Mouse (Mus musculus) lung, embryonic 14.5 days (tissue): ENCODE measurements around the gene Sec11a. TPM values are rescaled to one million over a fixed set of nuclear protein-coding genes. Genes with fewer than 3 reads are reported as not detected.

Experiments
- ATAC-seq: fragments of 200-750 bp; cut with Nextera tagmentation; 2 replicates; pipeline ENCODE4 v1.8.0; 2017; ENCODE audit warnings: mild to moderate bottlenecking, moderate TSS enrichment, moderate library complexity; ENCODE audit not compliant: insufficient read depth
- DNase-seq: peaks from one replicate; pipeline ENCODE4 v3.0.0-alpha.2; 2015
- H3K27ac ChIP-seq: fragments of 300-500 bp; sonication (generic); 2 replicates; pipeline ENCODE4 v1.5.1; 2014; ENCODE audit warnings: low read depth, mild to moderate bottlenecking, moderate library complexity
- H3K27me3 ChIP-seq: fragments of 300-500 bp; sonication (generic); 2 replicates; pipeline ENCODE4 v1.6.1; 2014; ENCODE audit warnings: low read length, control low read depth; ENCODE audit not compliant: insufficient read depth
- H3K36me3 ChIP-seq: fragments of 300-500 bp; sonication (generic); 2 replicates; pipeline ENCODE4 v1.6.1; 2014; ENCODE audit warnings: control low read depth; ENCODE audit not compliant: insufficient read depth
- H3K4me1 ChIP-seq: fragments of 300-500 bp; sonication (generic); 2 replicates; pipeline ENCODE4 v1.6.1; 2014; ENCODE audit warnings: antibody characterized with exemption, control low read depth; ENCODE audit not compliant: insufficient read depth
- H3K4me2 ChIP-seq: fragments of 300-500 bp; sonication (generic); 2 replicates; pipeline ENCODE4 v1.6.1; 2014; ENCODE audit warnings: mild to moderate bottlenecking
- H3K4me3 ChIP-seq: fragments of 300-500 bp; sonication (generic); 2 replicates; pipeline ENCODE4 v1.5.1; 2014; ENCODE audit warnings: low read depth, low read length
- H3K9ac ChIP-seq: fragments of 300-500 bp; sonication (generic); 2 replicates; pipeline ENCODE4 v1.6.1; 2014
- H3K9me3 ChIP-seq: fragments of 300-500 bp; sonication (generic); 2 replicates; pipeline ENCODE4 v1.6.1; 2016; ENCODE audit warnings: low read depth, low read length, control low read depth
- CTCF ChIP-seq: IDR thresholded peaks from 2 replicates; pipeline ENCODE4 v1.5.1; 2016; ENCODE audit warnings: antibody characterized with exemption, low read depth
- WGBS: fragments of 180-500 bp; shearing (Covaris S2); extraction: QIAGEN DNeasy Blood & Tissue Kit; methylation state at CpG from one replicate; pipeline ENCODE4 v1.1.7; 2014; 5-methylcytosine and 5-hydroxymethylcytosine counted together
- polyA plus RNA-seq: library from polyadenylated mRNA; unstranded; fragments of >200 nt; fragmentation: Nextera tagmentation; extraction: Ambion mirVana; gene quantifications from 2 replicates; pipeline ENCODE4 v1.2.1, GENCODE M21; 2014

Sec11a gene
- polyA plus RNA-seq, 1 experiment from 2014 or later, result 191 TPM

GRCm38 (mm10) chr7:80864831-80865230 lies 82.7 kb downstream of the Sec11a start:
- Histone ChIP-seq H3K27ac (peak overlapping the region; percentile 22), H3K4me3 (no peak overlapping the region), H3K36me3 (peaks cover 54% of the 10 kb centered on the region), H3K9ac (no peak overlapping the region), H3K27me3 (no peaks in the 10 kb centered on the region), H3K4me1 (peaks cover 13% of the 10 kb centered on the region; the same call in 1 of the 2 replicates), H3K9me3 (no peaks in the 10 kb centered on the region), H3K4me2 (no peak overlapping the region)
- TF ChIP-seq CTCF, result no peak
- DNase-seq, result peak; percentile 48
- ATAC-seq, result no peak
- WGBS, result 62% methylated on average over 8 of the region's 8 CpGs

GRCm38 (mm10) chr7:80864151-80864550 lies 83.4 kb downstream of the Sec11a start:
- DNase-seq, result no peak
- Histone ChIP-seq H3K27me3 (no peaks in the 10 kb centered on the region), H3K4me2 (no peak overlapping the region), H3K4me3 (no peak overlapping the region), H3K36me3 (peaks cover 48% of the 10 kb centered on the region), H3K9me3 (no peaks in the 10 kb centered on the region), H3K9ac (no peak overlapping the region), H3K27ac (peak overlapping the region; percentile 2; the same call in 1 of the 2 replicates), H3K4me1 (peaks cover 13% of the 10 kb centered on the region; the same call in 1 of the 2 replicates)
- no peak for TF ChIP-seq CTCF
- no peak for ATAC-seq
- WGBS, result 74% methylated on average over 1 of the region's 1 CpGs

- Histone ChIP-seq H3K36me3 (peaks cover 41% of the 10 kb centered on the region), H3K4me1 (peaks cover 13% of the 10 kb centered on the region; the same call in 1 of the 2 replicates), H3K4me3 (no peak overlapping the region), H3K27ac (no peak overlapping the region; the same call in 1 of the 2 replicates), H3K9me3 (no peaks in the 10 kb centered on the region), H3K4me2 (no peak overlapping the region), H3K27me3 (no peaks in the 10 kb centered on the region), H3K9ac (no peak overlapping the region)
- ATAC-seq (no peak), DNase-seq (no peak)
- no peak for TF ChIP-seq CTCF
- 85% methylated on average over 5 of the region's 5 CpGs for WGBS
These were observed 84.1 kb downstream of the Sec11a start for GRCm38 (mm10) chr7:80863520-80863919.

- 82% methylated on average over 2 of the region's 2 CpGs for WGBS
- Histone ChIP-seq H3K27me3 (no peaks in the 10 kb centered on the region), H3K4me3 (no peak overlapping the region), H3K36me3 (peaks cover 31% of the 10 kb centered on the region), H3K4me1 (peaks cover 13% of the 10 kb centered on the region; the same call in 1 of the 2 replicates), H3K27ac (no peak overlapping the region), H3K4me2 (peak overlapping the region; percentile 8; the same call in 1 of the 2 replicates), H3K9ac (no peak overlapping the region), H3K9me3 (no peaks in the 10 kb centered on the region)
- ATAC-seq (no peak), DNase-seq (no peak)
- no peak for TF ChIP-seq CTCF
These were observed 85.1 kb downstream of the Sec11a start for GRCm38 (mm10) chr7:80862475-80862874.

- ATAC-seq (peak; percentile 98), DNase-seq (peak; percentile 97)
- Histone ChIP-seq H3K9me3 (no peaks in the 10 kb centered on the region), H3K9ac (peak within 1 kb of the TSS; percentile 84), H3K4me1 (peaks cover 13% of the 10 kb centered on the region; the same call in 1 of the 2 replicates), H3K27me3 (no peaks in the 10 kb centered on the region), H3K27ac (peak within 1 kb of the TSS; percentile 85), H3K4me2 (peak within 1 kb of the TSS; percentile 80), H3K36me3 (peaks cover 27% of the 10 kb centered on the region), H3K4me3 (peak within 1 kb of the TSS; percentile 85)
- under 1% methylated on average over 40 of the region's 40 CpGs for WGBS
- no peak for TF ChIP-seq CTCF
These were observed 86.8 kb downstream of the Sec11a start, which contains the start of gene Zscan2 for GRCm38 (mm10) chr7:80860729-80861274. Gene Zscan2 (plus strand): TSS chr7:80860920.

- no peak overlapping the region for H3K27ac ChIP-seq
These were observed 87.4 kb downstream of the Sec11a start for GRCm38 (mm10) chr7:80860227-80860626.

GRCm38 (mm10) chr7:80857181-80857580 lies 90.4 kb downstream of the Sec11a start:
- Histone ChIP-seq H3K9me3 (no peaks in the 10 kb centered on the region), H3K36me3 (no peaks in the 10 kb centered on the region), H3K27ac (no peak overlapping the region), H3K9ac (no peak overlapping the region), H3K4me1 (peaks cover 5% of the 10 kb centered on the region; the same call in 1 of the 2 replicates), H3K27me3 (no peaks in the 10 kb centered on the region), H3K4me2 (no peak overlapping the region), H3K4me3 (no peak overlapping the region)
- ATAC-seq (no peak), DNase-seq (peak; percentile 90)
- peak; percentile 88 for TF ChIP-seq CTCF
- WGBS, result 20% methylated on average over 6 of the region's 6 CpGs

More at GRCm38 (mm10) chr7:80860227-80860626, 87.4 kb downstream of the Sec11a start:
- under 1% methylated on average over 13 of the region's 13 CpGs for WGBS
- H3K27me3 ChIP-seq, result no peaks in the 10 kb centered on the region
- peak overlapping the region; percentile 85 for H3K4me3 ChIP-seq
- H3K36me3 ChIP-seq, result peaks cover 22% of the 10 kb centered on the region
- peak overlapping the region; percentile 80 for H3K4me2 ChIP-seq
- TF ChIP-seq CTCF, result no peak
- peak overlapping the region; percentile 84 for H3K9ac ChIP-seq
- peaks cover 11% of the 10 kb centered on the region; the same call in 1 of the 2 replicates for H3K4me1 ChIP-seq
- DNase-seq (peak; percentile 88), ATAC-seq (peak; percentile 69)
- H3K9me3 ChIP-seq, result no peaks in the 10 kb centered on the region
